Mouse (Mus musculus) limb, embryonic 14.5 days (tissue): ENCODE results near the gene Mettl2. TPM values are rescaled to one million over a fixed set of nuclear protein-coding genes. Genes with fewer than 3 reads are reported as not detected.

Experiments
- ATAC-seq: fragments of 200-750 bp; cut with Nextera tagmentation; 2 replicates; pipeline ENCODE4 v1.8.0; 2017; ENCODE audit warnings: low read depth, moderate number of reproducible peaks, moderate TSS enrichment; ENCODE audit not compliant: low FRiP score
- DNase-seq: peaks from one replicate; pipeline ENCODE4 v3.0.0-alpha.2; 2015; ENCODE audit warnings: low spot score
- H3K27ac ChIP-seq: fragments of 300-500 bp; sonication (generic); replicated peaks from 2 replicates; pipeline ENCODE4 v1.5.1; 2014; ENCODE audit warnings: low read depth, mild to moderate bottlenecking, low read length, moderate library complexity, mixed read lengths
- H3K27me3 ChIP-seq: fragments of 300-500 bp; sonication (generic); 2 replicates; pipeline ENCODE4 v1.6.1; 2014; ENCODE audit warnings: low read length, mixed read lengths; ENCODE audit not compliant: control insufficient read depth, insufficient read depth
- H3K36me3 ChIP-seq: fragments of 300-500 bp; sonication (generic); 2 replicates; pipeline ENCODE4 v1.6.1; 2014; ENCODE audit warnings: mild to moderate bottlenecking, low read length, moderate library complexity, mixed read lengths; ENCODE audit not compliant: control insufficient read depth, insufficient read depth
- H3K4me1 ChIP-seq: fragments of 300-500 bp; sonication (generic); 2 replicates; pipeline ENCODE4 v1.6.1; 2014; ENCODE audit warnings: antibody characterized with exemption, low read length, mixed read lengths; ENCODE audit not compliant: control insufficient read depth, insufficient read depth
- H3K4me2 ChIP-seq: fragments of 300-500 bp; sonication (generic); replicated peaks from 2 replicates; pipeline ENCODE4 v1.6.1; 2014; ENCODE audit warnings: low read depth, mild to moderate bottlenecking, low read length, moderate library complexity; ENCODE audit not compliant: severe bottlenecking
- H3K4me3 ChIP-seq: fragments of 300-500 bp; sonication (generic); replicated peaks from 2 replicates; pipeline ENCODE4 v1.5.1; 2014; ENCODE audit warnings: low read length
- H3K9ac ChIP-seq: fragments of 300-500 bp; sonication (generic); 2 replicates; pipeline ENCODE4 v1.6.1; 2014; ENCODE audit warnings: mild to moderate bottlenecking, low read depth, low read length, moderate library complexity; ENCODE audit not compliant: severe bottlenecking
- H3K9me3 ChIP-seq: fragments of 300-500 bp; sonication (generic); 2 replicates; pipeline ENCODE4 v1.6.1; 2016; ENCODE audit warnings: low read length; ENCODE audit not compliant: control insufficient read depth
- POLR2A ChIP-seq: fragments of 200-500 bp; IDR thresholded peaks from 2 replicates; pipeline ENCODE4 v1.8.0; 2012; ENCODE audit warnings: inconsistent platforms, mild to moderate bottlenecking, moderate library complexity, borderline replicate concordance; ENCODE audit not compliant: insufficient read depth, insufficient read length; ENCODE audit errors: extremely low read depth
- WGBS: fragments of 180-500 bp; shearing (Covaris S2); extraction: QIAGEN DNeasy Blood & Tissue Kit; methylation state at CpG from one replicate; pipeline ENCODE4 v1.1.7; 2014; 5-methylcytosine and 5-hydroxymethylcytosine counted together
- polyA plus RNA-seq, 2 experiments: library from polyadenylated mRNA; depleted of rRNA in 1 of 2; stranded (reverse) in 1 of 2; unstranded in 1 of 2; fragments of >200 nt; fragmentation: Nextera tagmentation in 1 of 2; extraction: Ambion mirVana in 1 of 2; gene quantifications; 2 replicates each; pipeline versions ENCODE4 v1.2.1 to v1.2.3; 2012 to 2014

The Mettl2 gene
- polyA plus RNA-seq, 2 experiments = 31.9 to 41.4 TPM

DNA sequence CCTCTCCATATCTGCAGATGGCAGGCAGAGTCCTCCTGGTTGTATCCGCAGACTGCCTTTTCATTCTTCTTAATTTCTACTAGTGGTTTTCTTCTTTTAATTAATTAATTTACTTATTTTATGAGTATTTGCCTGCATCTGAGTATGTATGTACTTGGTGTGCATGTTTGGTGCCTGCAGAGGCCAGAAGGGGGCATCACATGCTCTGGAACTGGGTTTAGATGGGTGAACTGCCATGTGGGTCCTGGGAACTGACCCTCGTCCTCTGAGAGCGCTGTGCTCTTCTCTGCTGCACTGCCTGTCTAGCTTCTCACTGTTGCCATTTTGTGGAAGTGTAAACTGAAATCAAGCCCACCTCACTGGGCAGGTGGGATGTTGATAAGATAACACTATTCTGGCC is 58.5 kb downstream of the Mettl2 start:
- ATAC-seq = no peak
- H3K4me2 ChIP-seq = no peak overlapping the region
- TF ChIP-seq POLR2A = no peak
- 90% methylated on average over 3 of the region's 3 CpGs for WGBS
- peaks cover 13% of the 10 kb centered on the region for H3K4me1 ChIP-seq
- no peak overlapping the region for H3K4me3 ChIP-seq
- DNase-seq = no peak
- no peaks in the 10 kb centered on the region for H3K9me3 ChIP-seq
- no peaks in the 10 kb centered on the region for H3K27me3 ChIP-seq
- H3K27ac ChIP-seq = no peak overlapping the region
- H3K36me3 ChIP-seq = peaks cover 27% of the 10 kb centered on the region
- no peak overlapping the region for H3K9ac ChIP-seq

Other genes with a start within 250 kb of the Mettl2 start
- gene Efcab3, start 62.8 kb upstream of the Mettl2 start, polyA plus RNA-seq (2012; rRNA removed) = 0.16 TPM in 1 of 2 replicates, not detected in the other
- 0.15 TPM in 1 of 2 replicates, not detected in the other for gene Efcab3, start 62.8 kb upstream of the Mettl2 start, polyA plus RNA-seq (2014; fragmentation: Nextera tagmentation; extraction: Ambion mirVana)
- gene Gm10842, start 20.5 kb downstream of the Mettl2 start, polyA plus RNA-seq (2012; rRNA removed) = not detected in 2 replicates
- not detected in 2 replicates for gene Gm10842, start 20.5 kb downstream of the Mettl2 start, polyA plus RNA-seq (2014; fragmentation: Nextera tagmentation; extraction: Ambion mirVana)
- 41.0 and 49.9 TPM in 2 replicates for gene Tlk2, start 52.4 kb downstream of the Mettl2 start, polyA plus RNA-seq (2012; rRNA removed)
- gene Tlk2, start 52.4 kb downstream of the Mettl2 start, polyA plus RNA-seq (2014; fragmentation: Nextera tagmentation; extraction: Ambion mirVana) = 27.8 and 29.6 TPM in 2 replicates
- gene Mrc2, start 166.2 kb downstream of the Mettl2 start, polyA plus RNA-seq (2012; rRNA removed) = 98.5 and 125 TPM in 2 replicates
- 26.4 and 27.5 TPM in 2 replicates for gene Mrc2, start 166.2 kb downstream of the Mettl2 start, polyA plus RNA-seq (2014; fragmentation: Nextera tagmentation; extraction: Ambion mirVana)